Mouse (Mus musculus): ENCODE results near the gene Acaa1a.

- no peak for TF ChIP-seq POLR2A (IDR thresholded peaks at IDR 0.05; ENCODE audit: insufficient read depth, low read length)
- TF ChIP-seq CTCF (IDR thresholded peaks at IDR 0.05; ENCODE audit: low read depth, low read length) = no peak
- TF ChIP-seq EP300 (IDR thresholded peaks at IDR 0.05; ENCODE audit: insufficient read depth, low read depth, low read length) = no peak
Measured at GRCm38 (mm10) chr9:119342728-119343127, 3.3 kb downstream of the Acaa1a start.
